Mouse (Mus musculus): ENCODE measurements at regions not wholly inside any gene's neighbourhood (a gene's known extent, or its start where the extent isn't known, plus 50 kb on each side); places are given as distances from the start of the nearest gene placed in this dataset.

DNA sequence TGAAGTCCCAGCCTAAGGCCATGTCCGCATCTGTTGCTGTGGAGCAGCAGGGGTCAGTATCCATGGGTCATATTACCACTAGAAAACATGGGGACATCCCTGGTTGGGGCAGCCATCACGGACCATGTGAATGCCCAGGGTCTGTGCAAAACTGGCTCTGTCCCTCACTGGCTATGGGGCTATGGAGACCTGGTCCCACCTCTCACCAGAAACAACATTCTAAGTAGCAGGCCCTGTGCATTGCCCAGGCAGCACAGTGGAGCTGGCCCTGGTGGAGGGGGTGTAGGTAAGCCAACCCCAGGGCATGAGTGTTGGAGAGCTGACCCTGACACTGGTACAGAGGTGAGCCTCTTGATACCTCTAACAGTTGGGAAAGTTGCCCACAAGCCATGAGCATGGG is 213.7 kb downstream of the Macc1 start:
- no peak for DNase-seq

DNA sequence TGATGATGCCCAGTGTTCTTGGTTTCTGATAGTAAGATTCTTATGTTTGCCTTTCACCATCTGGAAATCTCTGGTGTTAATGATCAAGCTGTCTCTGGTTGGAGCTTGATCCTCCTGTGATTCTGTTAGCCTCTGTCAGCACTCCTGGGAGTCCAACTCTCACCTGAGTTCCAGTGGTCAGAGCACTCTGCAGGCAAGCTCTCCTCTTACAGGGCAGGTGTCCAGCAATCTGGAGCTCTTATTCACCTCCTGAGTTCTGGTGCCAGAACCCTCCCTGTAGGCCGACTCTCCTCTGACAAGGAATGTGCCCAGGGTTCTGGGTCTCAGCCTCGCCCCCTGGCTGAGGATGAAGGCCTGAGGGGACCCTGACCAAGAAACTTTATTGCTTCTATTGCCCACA is 234.3 kb downstream of the Macc1 start:
- peak; percentile 56 for DNase-seq

DNA sequence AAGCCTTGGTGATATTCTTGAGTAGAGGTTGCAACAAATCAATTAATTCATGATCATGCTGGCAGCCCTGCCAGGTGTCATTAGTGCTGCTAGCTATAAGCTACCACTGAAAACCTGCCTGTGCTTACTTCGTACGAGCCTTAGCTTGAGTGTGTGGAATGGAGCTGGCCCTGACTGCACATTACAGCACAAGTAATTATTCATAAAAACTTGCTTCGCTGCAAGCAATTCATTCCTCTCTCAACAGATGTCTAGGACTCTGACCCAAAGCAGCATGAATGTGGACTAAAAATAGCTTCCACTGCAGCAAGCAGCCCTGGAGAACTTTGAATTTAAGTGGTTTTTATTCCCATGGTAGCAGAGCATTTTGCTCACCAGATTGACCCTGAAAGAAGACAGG is 262.6 kb downstream of the Macc1 start:
- peak; percentile 43 for DNase-seq

DNA sequence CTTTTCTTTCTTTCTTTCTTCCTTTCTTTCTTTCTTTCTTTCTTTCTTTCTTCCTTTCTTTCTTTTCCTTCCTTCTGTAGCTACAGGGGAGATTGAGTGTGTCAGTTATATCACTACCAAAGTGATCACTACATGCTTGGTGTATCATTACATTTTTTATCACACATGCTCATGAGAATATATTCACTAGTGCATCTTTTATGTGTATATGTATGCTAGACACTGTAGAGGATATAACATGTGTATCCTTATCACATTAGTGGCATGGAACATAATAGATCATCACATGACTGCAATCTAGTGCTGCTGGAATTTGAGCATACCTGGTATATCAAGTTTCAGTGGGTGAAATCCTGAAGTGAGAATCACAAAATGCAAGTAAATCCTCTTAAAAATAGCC is 263.2 kb downstream of the Macc1 start:
- no peak for DNase-seq

DNA sequence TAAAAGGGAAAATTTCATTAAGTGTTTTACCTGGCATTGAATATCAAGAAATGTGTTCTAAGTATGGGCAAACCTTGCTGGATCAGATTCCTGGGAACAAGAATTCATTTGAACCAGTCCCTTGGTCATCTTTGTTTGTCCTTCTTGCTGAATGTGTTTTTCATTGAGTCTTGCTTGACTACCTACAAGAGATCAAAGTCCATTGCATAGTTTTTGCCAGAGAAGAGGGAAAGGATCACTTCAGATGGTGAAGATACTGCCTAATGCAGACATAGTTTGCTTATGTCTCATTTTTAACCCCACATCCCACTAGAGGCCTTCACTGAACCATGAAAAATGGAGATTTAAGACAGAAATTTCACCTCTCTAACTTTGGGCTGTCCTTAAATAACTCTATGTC is 287.3 kb downstream of the Macc1 start:
- DNase-seq: peak; percentile 57

DNA sequence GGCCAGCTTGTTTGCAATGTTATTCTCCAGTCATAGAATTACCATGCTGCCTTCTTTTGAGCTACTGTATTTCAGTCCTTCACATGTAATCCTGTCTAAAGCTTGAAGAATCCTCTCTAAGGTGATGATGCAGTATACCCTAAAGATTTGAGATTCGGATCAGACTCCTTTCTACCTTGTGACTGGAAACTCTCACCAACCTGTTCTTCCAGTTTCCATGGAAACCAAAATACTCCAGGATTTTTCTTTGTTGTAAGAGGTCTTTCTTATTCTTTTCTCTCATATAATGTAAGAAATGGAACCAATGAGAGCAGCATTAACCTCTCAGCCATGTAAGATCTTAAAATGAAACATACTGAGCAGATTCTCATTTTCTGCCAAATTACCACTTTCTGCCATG is 310.2 kb downstream of the Macc1 start:
- no peak for DNase-seq

DNA sequence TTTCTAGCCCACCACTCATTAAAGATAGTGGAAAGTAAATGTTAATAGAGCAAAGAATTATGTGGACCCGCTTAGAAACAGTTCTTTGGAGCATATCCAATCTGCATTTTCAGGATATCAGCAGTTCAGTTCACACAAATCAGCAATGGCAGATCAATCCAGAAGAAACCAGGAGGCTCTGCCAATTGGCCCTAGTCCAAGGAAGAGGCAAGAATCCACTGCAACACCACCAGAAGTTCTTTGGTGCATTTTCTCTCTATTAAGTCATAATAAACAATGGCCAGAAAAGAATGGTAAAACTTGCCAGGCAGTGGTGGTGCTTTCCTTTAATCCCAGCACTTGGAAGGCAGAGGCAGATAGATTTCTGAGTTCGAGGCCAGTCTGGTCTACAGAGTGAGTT is 290.3 kb upstream of the Tmem196 start:
- no peak for DNase-seq
